Mouse (Mus musculus) olfactory bulb, adult 2 months (tissue): ENCODE measurements around the gene Mms19.

Experiments used
- CTCF ChIP-seq: fragments of 200-500 bp; IDR thresholded peaks from 2 replicates; pipeline ENCODE4 v1.5.1; 2012; ENCODE audit warnings: low read depth, mild to moderate bottlenecking, low read length, moderate library complexity; ENCODE audit not compliant: insufficient read depth
- POLR2A ChIP-seq: fragments of 200-500 bp; IDR thresholded peaks from 2 replicates; pipeline ENCODE4 v1.6.1; 2012; ENCODE audit warnings: mild to moderate bottlenecking, low read depth, low read length, moderate library complexity; ENCODE audit not compliant: insufficient read depth

DNA sequence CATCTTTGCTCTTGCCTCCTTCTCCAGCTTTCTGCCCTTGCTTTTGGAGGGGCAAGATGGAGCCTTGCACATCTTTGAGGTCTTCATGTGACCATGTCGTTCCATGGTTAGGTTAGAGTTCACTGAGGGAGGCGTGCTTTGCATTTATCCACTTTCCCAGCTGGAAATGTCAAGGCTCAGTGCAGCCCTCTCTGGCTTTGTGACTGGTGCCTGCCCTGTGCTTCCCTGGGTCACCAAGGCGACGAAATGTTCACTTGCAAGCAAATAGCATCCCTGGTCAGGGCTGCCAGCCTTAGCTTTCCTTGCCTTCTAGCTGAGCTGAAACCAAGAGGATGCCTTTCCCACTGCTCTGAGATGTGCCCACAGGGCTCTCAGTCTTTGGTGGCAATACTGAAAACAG lies 29.5 kb upstream of the Mms19 start:
- TF ChIP-seq CTCF, result no peak
- TF ChIP-seq POLR2A, result no peak
